Mouse (Mus musculus): ENCODE measurements around the gene Gata3. TPM values are rescaled to one million over a fixed set of nuclear protein-coding genes. Genes with fewer than 3 reads are reported as not detected.

Gene Gata3
- total RNA-seq, 2 experiments from 2014 or later: 0.08 to 28.5 TPM

GRCm38 (mm10) chr2:9886921-9887610 lies 2.8 kb downstream of the Gata3 start:
- no peak for ATAC-seq (replicated peaks; ENCODE audit: low FRiP score, poor library complexity, severe bottlenecking)

- no peak for ATAC-seq (replicated peaks; ENCODE audit: low FRiP score, poor library complexity, severe bottlenecking)
Observed at GRCm38 (mm10) chr2:9886031-9886430, 3.8 kb downstream of the Gata3 start.

GRCm38 (mm10) chr2:9885217-9885770 lies 4.5 kb downstream of the Gata3 start:
- no peak for ATAC-seq (replicated peaks; ENCODE audit: low FRiP score, poor library complexity, severe bottlenecking)

GRCm38 (mm10) chr2:9884533-9885216 lies 5.2 kb downstream of the Gata3 start:
- no peak for ATAC-seq (replicated peaks; ENCODE audit: low FRiP score, poor library complexity, severe bottlenecking)

GRCm38 (mm10) chr2:9883803-9884532 lies 5.9 kb downstream of the Gata3 start:
- no peak for ATAC-seq (replicated peaks; ENCODE audit: low FRiP score, poor library complexity, severe bottlenecking)

- ATAC-seq (replicated peaks; ENCODE audit: low FRiP score, poor library complexity, severe bottlenecking): no peak
Observed at GRCm38 (mm10) chr2:9882926-9883802, 6.7 kb downstream of the Gata3 start.

- no peak for ATAC-seq (replicated peaks; ENCODE audit: low FRiP score, poor library complexity, severe bottlenecking)
Observed at GRCm38 (mm10) chr2:9882371-9882925, 7.4 kb downstream of the Gata3 start.

- no peak for ATAC-seq (replicated peaks; ENCODE audit: low FRiP score, poor library complexity, severe bottlenecking)
Observed at GRCm38 (mm10) chr2:9881611-9882023, 8.2 kb downstream of the Gata3 start.

- no peak for ATAC-seq (replicated peaks; ENCODE audit: low FRiP score, poor library complexity, severe bottlenecking)
Observed at GRCm38 (mm10) chr2:9881051-9881591, 8.7 kb downstream of the Gata3 start, which contains the start of gene 4930412O13Rik. TSS of gene 4930412O13Rik (plus strand) at chr2:9881252.

- ATAC-seq (replicated peaks; ENCODE audit: low FRiP score, poor library complexity, severe bottlenecking): no peak
Observed at GRCm38 (mm10) chr2:9880271-9880670, 9.6 kb downstream of the Gata3 start.

GRCm38 (mm10) chr2:9879493-9879892 lies 10.3 kb downstream of the Gata3 start:
- ATAC-seq (replicated peaks; ENCODE audit: low FRiP score, poor library complexity, severe bottlenecking): peak; percentile 73; the same call in 1 of the 2 replicates

GRCm38 (mm10) chr2:9879092-9879491 lies 10.7 kb downstream of the Gata3 start:
- no peak for ATAC-seq (replicated peaks; ENCODE audit: low FRiP score, poor library complexity, severe bottlenecking)

- ATAC-seq (replicated peaks; ENCODE audit: low FRiP score, poor library complexity, severe bottlenecking): no peak
Observed at GRCm38 (mm10) chr2:9878564-9879081, 11.2 kb downstream of the Gata3 start.

- ATAC-seq (replicated peaks; ENCODE audit: low FRiP score, poor library complexity, severe bottlenecking): no peak
Observed at GRCm38 (mm10) chr2:9877966-9878563, 11.8 kb downstream of the Gata3 start.

- ATAC-seq (replicated peaks; ENCODE audit: low FRiP score, poor library complexity, severe bottlenecking): no peak
Observed at GRCm38 (mm10) chr2:9877326-9877690, 12.5 kb downstream of the Gata3 start.

GRCm38 (mm10) chr2:9876621-9877325 lies 13.1 kb downstream of the Gata3 start:
- ATAC-seq (replicated peaks; ENCODE audit: low FRiP score, poor library complexity, severe bottlenecking): no peak

GRCm38 (mm10) chr2:9875676-9876357 lies 14.0 kb downstream of the Gata3 start:
- no peak for ATAC-seq (replicated peaks; ENCODE audit: low FRiP score, poor library complexity, severe bottlenecking)
